Mouse (Mus musculus): ENCODE results near the gene Olfr1387.
A peak's percentile ranks its signal among the peaks of the same experiment; 100 is the strongest.
"Not testable (repeated sequence)": the region's sequence is repeated elsewhere in the genome, so short reads cannot be mapped to it uniquely, and the experiment has no call there.

Gene Olfr1387

GRCm38 (mm10) chr11:49455043-49455442, at the start of gene Olfr1387:
Olfr1387 (plus strand) TSS chr11:49455343.
- DNase-seq, result no peak

DNA sequence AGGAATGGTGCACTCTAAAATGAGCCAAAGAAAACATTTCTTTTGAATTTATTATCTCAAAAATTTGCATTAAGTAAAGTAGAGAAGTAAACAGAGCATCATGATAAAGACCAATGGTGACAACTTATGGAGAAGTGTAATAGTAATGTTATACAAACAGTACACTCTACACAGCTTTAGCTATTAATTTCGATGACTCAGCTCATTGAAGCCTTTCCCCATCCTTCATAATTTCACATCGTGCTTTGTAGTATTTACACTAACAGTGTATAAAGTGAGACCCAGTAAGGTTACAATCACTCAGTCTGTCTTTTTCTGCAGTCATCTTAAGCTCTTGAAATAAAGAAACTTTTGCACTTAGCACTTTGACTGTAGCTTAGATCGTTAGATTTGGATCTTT, 48.4 kb upstream of the Olfr1387 start:
- no peak for DNase-seq

GRCm38 (mm10) chr11:49410540-49410939, 44.6 kb upstream of the Olfr1387 start:
- peak; percentile 14 for DNase-seq

- DNase-seq, result no peak
Measured at GRCm38 (mm10) chr11:49422767-49423166, 32.4 kb upstream of the Olfr1387 start, which contains the start of gene Olfr1389. Olfr1389 (plus strand) TSS chr11:49423067.

DNA sequence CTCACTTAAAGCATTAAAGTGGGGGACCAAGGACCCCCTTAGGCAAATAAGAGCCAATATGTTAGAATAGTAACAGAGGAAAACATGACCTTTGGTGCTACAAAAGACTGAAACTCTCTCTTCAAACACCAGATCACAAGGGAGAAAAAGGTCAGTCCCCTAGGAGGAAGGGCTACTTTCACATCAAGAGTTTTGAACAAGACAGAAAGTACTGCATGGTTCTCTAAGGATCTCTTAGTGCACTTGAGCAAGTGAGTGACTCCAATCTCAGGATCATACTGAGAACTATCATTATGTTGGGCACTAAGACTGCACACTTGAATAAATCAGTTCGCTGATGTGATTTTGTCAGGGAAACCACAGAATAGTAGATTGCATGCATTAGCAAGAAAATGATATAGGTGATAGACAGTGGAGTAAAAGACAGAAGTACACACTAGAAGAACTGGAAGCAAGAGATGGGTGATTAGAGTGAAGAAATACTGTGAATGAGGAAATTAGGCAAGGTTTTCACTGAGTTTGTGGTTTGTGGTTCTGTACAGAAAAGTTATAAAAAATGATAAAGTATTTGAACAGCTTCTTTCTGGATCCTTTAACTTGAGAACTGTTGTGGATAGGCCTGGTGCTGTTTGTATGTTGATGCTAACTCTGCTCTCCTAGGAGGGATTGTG, 29.8 kb upstream of the Olfr1387 start:
- DNase-seq, result no peak

GRCm38 (mm10) chr11:49429641-49430040, 25.5 kb upstream of the Olfr1387 start:
- no peak for DNase-seq

GRCm38 (mm10) chr11:49436411-49436810, 18.7 kb upstream of the Olfr1387 start, which contains the start of gene Olfr1388:
Olfr1388 (plus strand) TSS chr11:49436624.
- DNase-seq, result no peak

DNA sequence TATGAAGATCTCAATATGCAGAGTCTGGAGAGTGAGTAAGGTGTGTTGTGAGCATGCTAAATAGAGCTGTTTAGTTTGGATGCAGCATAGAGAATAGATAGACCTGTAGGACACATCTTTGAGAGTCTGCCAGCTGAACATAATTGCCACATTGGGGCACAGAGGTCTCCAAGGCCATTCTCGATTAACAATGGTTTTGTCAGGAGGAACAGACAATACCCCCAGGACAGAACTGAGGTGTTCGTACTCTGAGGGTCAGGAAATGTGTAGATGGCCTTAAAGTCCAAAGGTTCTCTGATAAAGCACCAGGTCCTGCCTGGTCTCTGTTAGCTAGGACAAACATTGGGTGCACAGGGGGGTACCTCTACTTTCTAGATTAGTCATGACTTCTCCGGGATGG, 9.6 kb downstream of the Olfr1387 start, which contains the start of gene Olfr1386:
Olfr1386 (plus strand) TSS at position 301 of the 400 bp plus-strand sequence.
- DNase-seq, result not testable (repeated sequence)

GRCm38 (mm10) chr11:49485973-49486372, 30.8 kb downstream of the Olfr1387 start:
- no peak for DNase-seq

DNA sequence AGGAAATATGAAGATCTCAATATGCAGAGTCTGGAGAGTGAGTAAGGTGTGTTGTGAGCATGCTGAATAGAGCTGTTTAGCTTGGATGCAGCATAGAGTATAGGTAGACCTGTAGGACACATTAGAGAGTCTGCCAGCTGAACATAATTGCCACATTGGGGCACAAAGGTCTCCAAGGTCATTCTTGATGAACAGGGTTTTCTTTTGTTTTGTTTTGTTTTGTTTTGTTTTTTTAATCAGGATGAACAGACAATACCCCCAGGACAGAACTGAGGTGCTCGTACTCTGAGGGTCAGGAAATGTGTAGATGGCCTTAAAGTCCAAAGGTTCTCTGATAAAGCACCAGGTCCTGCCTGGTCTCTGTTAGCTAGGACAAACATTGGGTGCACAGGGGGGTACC, 33.6 kb downstream of the Olfr1387 start, which contains the start of gene Olfr1385:
Olfr1385 (plus strand) TSS at position 301 of the 400 bp plus-strand sequence.
- DNase-seq, result not testable (repeated sequence)
